Mouse (Mus musculus): Measurements from ENCODE around the gene Agpat3. TPM values are rescaled to one million over a fixed set of nuclear protein-coding genes. Genes with fewer than 3 reads are reported as not detected.

Agpat3 gene
- total RNA-seq, 1 experiment: 52.0 TPM

- TF ChIP-seq CHD2 (IDR thresholded peaks at IDR 0.05; ENCODE audit: low read depth, low read length) (no peak), HCFC1 (IDR thresholded peaks at IDR 0.05; ENCODE audit: borderline replicate concordance, insufficient read depth, low read length) (no peak), MAFK (IDR thresholded peaks at IDR 0.05; ENCODE audit: insufficient read depth, low read depth, low read length) (no peak)
- in situ Hi-C loops (cut with MboI; ENCODE audit: low sequenced_read_pairs in 2 of 2, unreplicated experiment in 2 of 2): no loop called here
- Histone ChIP-seq H3K27ac (ENCODE audit: insufficient read depth, low read depth, low read length, poor library complexity, severe bottlenecking) (no peak overlapping the region), H3K36me3 (ENCODE audit: control insufficient read depth, insufficient read depth, low read length, poor library complexity, severe bottlenecking) (peaks cover 4% of the 10 kb centered on the region; the same call in 1 of the 2 replicates), H3K4me3 (ENCODE audit: insufficient read depth in 1 of 2, low read depth in 1 of 2, low read length in 2 of 2, poor library complexity in 1 of 2, severe bottlenecking in 1 of 2) (no peak overlapping the region), H3K9me3 (ENCODE audit: control insufficient read depth, insufficient read depth, low read depth, low read length) (no peaks in the 10 kb centered on the region), H3K9ac (ENCODE audit: insufficient read depth, low read depth, low read length, poor library complexity, severe bottlenecking) (no peak overlapping the region), H3K4me1 (ENCODE audit: control insufficient read depth in 2 of 2, insufficient read depth in 2 of 2, low read length in 2 of 2, poor library complexity in 1 of 2) (peaks cover 0 to 2% of the 10 kb centered on the region in 2 experiments; a peak in 1 of 4 replicates)
- DNase-seq (ENCODE audit: low read depth, low spot score): no peak
Measured at GRCm38 (mm10) chr10:78319940-78320339, 32.3 kb downstream of the Agpat3 start.

- Histone ChIP-seq H3K9me3 (ENCODE audit: control insufficient read depth, insufficient read depth, low read depth, low read length) (no peaks in the 10 kb centered on the region), H3K4me3 (ENCODE audit: insufficient read depth in 1 of 2, low read depth in 1 of 2, low read length in 2 of 2, poor library complexity in 1 of 2, severe bottlenecking in 1 of 2) (no peak overlapping the region), H3K36me3 (ENCODE audit: control insufficient read depth, insufficient read depth, low read length, poor library complexity, severe bottlenecking) (peaks cover 4% of the 10 kb centered on the region; the same call in 1 of the 2 replicates), H3K4me1 (ENCODE audit: control insufficient read depth in 2 of 2, insufficient read depth in 2 of 2, low read length in 2 of 2, poor library complexity in 1 of 2) (no peaks in the 10 kb centered on the region; a peak in 2 of 4 replicates), H3K27ac (ENCODE audit: insufficient read depth, low read depth, low read length, poor library complexity, severe bottlenecking) (no peak overlapping the region), H3K9ac (ENCODE audit: insufficient read depth, low read depth, low read length, poor library complexity, severe bottlenecking) (no peak overlapping the region)
- no peak for DNase-seq (ENCODE audit: low read depth, low spot score)
- in situ Hi-C loops (cut with MboI; ENCODE audit: low sequenced_read_pairs in 2 of 2, unreplicated experiment in 2 of 2): no loop called here
- TF ChIP-seq ZNF384 (IDR thresholded peaks at IDR 0.05; ENCODE audit: low read depth, low read length) (no peak), CHD2 (IDR thresholded peaks at IDR 0.05; ENCODE audit: low read depth, low read length) (no peak), HCFC1 (IDR thresholded peaks at IDR 0.05; ENCODE audit: borderline replicate concordance, insufficient read depth, low read length) (no peak), ZC3H11A (IDR thresholded peaks at IDR 0.05; ENCODE audit: borderline replicate concordance, low read depth, low read length) (no peak), MAFK (IDR thresholded peaks at IDR 0.05; ENCODE audit: insufficient read depth, low read depth, low read length) (no peak)
Measured at GRCm38 (mm10) chr10:78317270-78317923, 34.9 kb downstream of the Agpat3 start.

- Histone ChIP-seq H3K4me3 (ENCODE audit: insufficient read depth in 1 of 2, low read depth in 1 of 2, low read length in 2 of 2, poor library complexity in 1 of 2, severe bottlenecking in 1 of 2) (no peak overlapping the region), H3K36me3 (ENCODE audit: control insufficient read depth, insufficient read depth, low read length, poor library complexity, severe bottlenecking) (peaks cover 4% of the 10 kb centered on the region; the same call in 1 of the 2 replicates), H3K9ac (ENCODE audit: insufficient read depth, low read depth, low read length, poor library complexity, severe bottlenecking) (no peak overlapping the region), H3K9me3 (ENCODE audit: control insufficient read depth, insufficient read depth, low read depth, low read length) (no peaks in the 10 kb centered on the region), H3K4me1 (ENCODE audit: control insufficient read depth in 2 of 2, insufficient read depth in 2 of 2, low read length in 2 of 2, poor library complexity in 1 of 2) (peaks cover 0 to 5% of the 10 kb centered on the region in 2 experiments; a peak in 2 of 4 replicates), H3K27ac (ENCODE audit: insufficient read depth, low read depth, low read length, poor library complexity, severe bottlenecking) (no peak overlapping the region)
- in situ Hi-C loops (cut with MboI; ENCODE audit: low sequenced_read_pairs in 2 of 2, unreplicated experiment in 2 of 2): no loop called here
- TF ChIP-seq ZNF384 (IDR thresholded peaks at IDR 0.05; ENCODE audit: low read depth, low read length): no peak
- no peak for TF ChIP-seq MAFK (IDR thresholded peaks at IDR 0.05; ENCODE audit: insufficient read depth, low read depth, low read length)
- no peak for TF ChIP-seq HCFC1 (IDR thresholded peaks at IDR 0.05; ENCODE audit: borderline replicate concordance, insufficient read depth, low read length)
- no peak for TF ChIP-seq ZC3H11A (IDR thresholded peaks at IDR 0.05; ENCODE audit: borderline replicate concordance, low read depth, low read length)
- TF ChIP-seq CHD2 (IDR thresholded peaks at IDR 0.05; ENCODE audit: low read depth, low read length): no peak
- no peak for DNase-seq (ENCODE audit: low read depth, low spot score)
Measured at GRCm38 (mm10) chr10:78316228-78317087, 35.8 kb downstream of the Agpat3 start.

- Histone ChIP-seq H3K9me3 (ENCODE audit: control insufficient read depth, insufficient read depth, low read depth, low read length) (no peaks in the 10 kb centered on the region), H3K4me3 (ENCODE audit: insufficient read depth in 1 of 2, low read depth in 1 of 2, low read length in 2 of 2, poor library complexity in 1 of 2, severe bottlenecking in 1 of 2) (no peak overlapping the region), H3K36me3 (ENCODE audit: control insufficient read depth, insufficient read depth, low read length, poor library complexity, severe bottlenecking) (peaks cover 4% of the 10 kb centered on the region; the same call in 1 of the 2 replicates), H3K9ac (ENCODE audit: insufficient read depth, low read depth, low read length, poor library complexity, severe bottlenecking) (no peak overlapping the region), H3K4me1 (ENCODE audit: control insufficient read depth in 2 of 2, insufficient read depth in 2 of 2, low read length in 2 of 2, poor library complexity in 1 of 2) (peaks cover 0 to 5% of the 10 kb centered on the region in 2 experiments; a peak in 2 of 4 replicates), H3K27ac (ENCODE audit: insufficient read depth, low read depth, low read length, poor library complexity, severe bottlenecking) (no peak overlapping the region)
- in situ Hi-C loops (cut with MboI; ENCODE audit: low sequenced_read_pairs in 2 of 2, unreplicated experiment in 2 of 2): no loop called here
- TF ChIP-seq ZNF384 (IDR thresholded peaks at IDR 0.05; ENCODE audit: low read depth, low read length): no peak
- TF ChIP-seq MAFK (IDR thresholded peaks at IDR 0.05; ENCODE audit: insufficient read depth, low read depth, low read length): no peak
- TF ChIP-seq CHD2 (IDR thresholded peaks at IDR 0.05; ENCODE audit: low read depth, low read length): no peak
- TF ChIP-seq ZC3H11A (IDR thresholded peaks at IDR 0.05; ENCODE audit: borderline replicate concordance, low read depth, low read length): no peak
- no peak for TF ChIP-seq HCFC1 (IDR thresholded peaks at IDR 0.05; ENCODE audit: borderline replicate concordance, insufficient read depth, low read length)
- DNase-seq (ENCODE audit: low read depth, low spot score): no peak
Measured at GRCm38 (mm10) chr10:78315145-78315544, 37.1 kb downstream of the Agpat3 start.
